Mouse (Mus musculus): ENCODE results near the gene Stpg3. TPM values are rescaled to one million over a fixed set of nuclear protein-coding genes. Genes with fewer than 3 reads are reported as not detected.

The Stpg3 gene
- polyA plus RNA-seq, 1 experiment = 0.12 TPM

GRCm38 (mm10) chr2:25183336-25183735 lies 31.1 kb downstream of the Stpg3 start:
- peaks cover 36% of the 10 kb centered on the region for H3K4me1 ChIP-seq (replicated peaks; ENCODE audit: control insufficient read depth, insufficient read depth, low read length)
- TF ChIP-seq CTCF (IDR thresholded peaks at IDR 0.05; ENCODE audit: borderline replicate concordance, control insufficient read depth, extremely low read depth, insufficient read depth, low read length, poor library complexity) (no peak), POLR2A (IDR thresholded peaks at IDR 0.05; ENCODE audit: control insufficient read depth, extremely low read depth, insufficient read depth, low read length, poor library complexity) (no peak)
- H3K4me3 ChIP-seq (ENCODE audit: control insufficient read depth, insufficient read depth, low read length) = no peak overlapping the region
- peak; percentile 33 for DNase-seq
- H3K36me3 ChIP-seq (ENCODE audit: control insufficient read depth, insufficient read depth, low read length) = no peaks in the 10 kb centered on the region
- H3K27ac ChIP-seq (ENCODE audit: control insufficient read depth, insufficient read depth, low read length) = no peak overlapping the region
- H3K27me3 ChIP-seq (ENCODE audit: control insufficient read depth, insufficient read depth, low read length) = no peaks in the 10 kb centered on the region
- 26% methylated on average over 2 of the region's 2 CpGs for WGBS

GRCm38 (mm10) chr2:25182664-25183063 lies 31.8 kb downstream of the Stpg3 start:
- no peak for TF ChIP-seq CTCF (IDR thresholded peaks at IDR 0.05; ENCODE audit: borderline replicate concordance, control insufficient read depth, extremely low read depth, insufficient read depth, low read length, poor library complexity)
- no peak for TF ChIP-seq POLR2A (IDR thresholded peaks at IDR 0.05; ENCODE audit: control insufficient read depth, extremely low read depth, insufficient read depth, low read length, poor library complexity)
- no peaks in the 10 kb centered on the region for H3K27me3 ChIP-seq (ENCODE audit: control insufficient read depth, insufficient read depth, low read length)
- WGBS = 36% methylated on average over 6 of the region's 6 CpGs
- no peak overlapping the region for H3K4me3 ChIP-seq (ENCODE audit: control insufficient read depth, insufficient read depth, low read length)
- DNase-seq = no peak
- peaks cover 36% of the 10 kb centered on the region for H3K4me1 ChIP-seq (replicated peaks; ENCODE audit: control insufficient read depth, insufficient read depth, low read length)
- no peak overlapping the region for H3K27ac ChIP-seq (ENCODE audit: control insufficient read depth, insufficient read depth, low read length)
- no peaks in the 10 kb centered on the region for H3K36me3 ChIP-seq (ENCODE audit: control insufficient read depth, insufficient read depth, low read length)

GRCm38 (mm10) chr2:25181891-25182397 lies 32.5 kb downstream of the Stpg3 start:
- DNase-seq = no peak
- Histone ChIP-seq H3K27ac (ENCODE audit: control insufficient read depth, insufficient read depth, low read length) (no peak overlapping the region), H3K4me3 (ENCODE audit: control insufficient read depth, insufficient read depth, low read length) (peak overlapping the region; percentile 54), H3K27me3 (ENCODE audit: control insufficient read depth, insufficient read depth, low read length) (no peaks in the 10 kb centered on the region), H3K4me1 (replicated peaks; ENCODE audit: control insufficient read depth, insufficient read depth, low read length) (peaks cover 36% of the 10 kb centered on the region), H3K36me3 (ENCODE audit: control insufficient read depth, insufficient read depth, low read length) (no peaks in the 10 kb centered on the region)
- 6% methylated on average over 17 of the region's 17 CpGs for WGBS
- TF ChIP-seq POLR2A (IDR thresholded peaks at IDR 0.05; ENCODE audit: control insufficient read depth, extremely low read depth, insufficient read depth, low read length, poor library complexity) = no peak
- TF ChIP-seq CTCF (IDR thresholded peaks at IDR 0.05; ENCODE audit: borderline replicate concordance, control insufficient read depth, extremely low read depth, insufficient read depth, low read length, poor library complexity) = no peak

GRCm38 (mm10) chr2:25180973-25181890 lies 33.2 kb downstream of the Stpg3 start:
- H3K4me3 ChIP-seq (ENCODE audit: control insufficient read depth, insufficient read depth, low read length) = peak overlapping the region; percentile 54
- peaks cover 33% of the 10 kb centered on the region for H3K4me1 ChIP-seq (replicated peaks; ENCODE audit: control insufficient read depth, insufficient read depth, low read length)
- under 1% methylated on average over 100 of the region's 100 CpGs for WGBS
- no peaks in the 10 kb centered on the region for H3K27me3 ChIP-seq (ENCODE audit: control insufficient read depth, insufficient read depth, low read length)
- peak; percentile 57 for DNase-seq
- H3K36me3 ChIP-seq (ENCODE audit: control insufficient read depth, insufficient read depth, low read length) = no peaks in the 10 kb centered on the region
- H3K27ac ChIP-seq (ENCODE audit: control insufficient read depth, insufficient read depth, low read length) = no peak overlapping the region
- no peak for TF ChIP-seq CTCF (IDR thresholded peaks at IDR 0.05; ENCODE audit: borderline replicate concordance, control insufficient read depth, extremely low read depth, insufficient read depth, low read length, poor library complexity)
- no peak; the same call in 1 of the 2 replicates for TF ChIP-seq POLR2A (IDR thresholded peaks at IDR 0.05; ENCODE audit: control insufficient read depth, extremely low read depth, insufficient read depth, low read length, poor library complexity)

- H3K27ac ChIP-seq (ENCODE audit: control insufficient read depth, insufficient read depth, low read length) = no peak within 1 kb of the TSS
- no peaks in the 10 kb centered on the region for H3K36me3 ChIP-seq (ENCODE audit: control insufficient read depth, insufficient read depth, low read length)
- TF ChIP-seq POLR2A (IDR thresholded peaks at IDR 0.05; ENCODE audit: control insufficient read depth, extremely low read depth, insufficient read depth, low read length, poor library complexity) = no peak; the same call in 1 of the 2 replicates
- 0 out of 2 replicates have a peak, but pooled peaks have one; percentile 59 for TF ChIP-seq CTCF (IDR thresholded peaks at IDR 0.05; ENCODE audit: borderline replicate concordance, control insufficient read depth, extremely low read depth, insufficient read depth, low read length, poor library complexity)
- H3K4me1 ChIP-seq (replicated peaks; ENCODE audit: control insufficient read depth, insufficient read depth, low read length) = peaks cover 27% of the 10 kb centered on the region
- WGBS = under 1% methylated on average over 35 of the region's 35 CpGs
- peak within 1 kb of the TSS; percentile 54 for H3K4me3 ChIP-seq (ENCODE audit: control insufficient read depth, insufficient read depth, low read length)
- H3K27me3 ChIP-seq (ENCODE audit: control insufficient read depth, insufficient read depth, low read length) = no peaks in the 10 kb centered on the region
- DNase-seq = peak; percentile 92
Observed at GRCm38 (mm10) chr2:25180478-25180903, 33.9 kb downstream of the Stpg3 start, which contains the start of gene Nrarp. Gene Nrarp (plus strand): TSS chr2:25180758.

GRCm38 (mm10) chr2:25179566-25180217 lies 34.7 kb downstream of the Stpg3 start:
- peaks cover 24% of the 10 kb centered on the region for H3K4me1 ChIP-seq (replicated peaks; ENCODE audit: control insufficient read depth, insufficient read depth, low read length)
- H3K4me3 ChIP-seq (ENCODE audit: control insufficient read depth, insufficient read depth, low read length) = no peak overlapping the region

More at GRCm38 (mm10) chr2:25179566-25180217, 34.7 kb downstream of the Stpg3 start:
- DNase-seq = no peak
- WGBS = 82% methylated on average over 15 of the region's 15 CpGs
- no peaks in the 10 kb centered on the region for H3K36me3 ChIP-seq (ENCODE audit: control insufficient read depth, insufficient read depth, low read length)
- no peak overlapping the region for H3K27ac ChIP-seq (ENCODE audit: control insufficient read depth, insufficient read depth, low read length)
- TF ChIP-seq POLR2A (IDR thresholded peaks at IDR 0.05; ENCODE audit: control insufficient read depth, extremely low read depth, insufficient read depth, low read length, poor library complexity) = no peak
- TF ChIP-seq CTCF (IDR thresholded peaks at IDR 0.05; ENCODE audit: borderline replicate concordance, control insufficient read depth, extremely low read depth, insufficient read depth, low read length, poor library complexity) = no peak
- no peaks in the 10 kb centered on the region for H3K27me3 ChIP-seq (ENCODE audit: control insufficient read depth, insufficient read depth, low read length)

Data from thymus, adult 2 months (tissue).